Mouse (Mus musculus) megakaryocyte, embryonic 14.5 days (primary cell): ENCODE measurements around the gene Sidt1. TPM values are rescaled to one million over a fixed set of nuclear protein-coding genes. Genes with fewer than 3 reads are reported as not detected.

Experiments
- H3K27me3 ChIP-seq: replicated peaks from 2 replicates; pipeline ENCODE3; 2012; ENCODE audit warnings: inconsistent platforms
- H3K36me3 ChIP-seq: replicated peaks from 2 replicates; pipeline ENCODE3; 2012; ENCODE audit warnings: low read length, inconsistent platforms, mixed read lengths
- H3K4me1 ChIP-seq: 2 replicates; pipeline ENCODE4 v1.6.1; 2012; ENCODE audit warnings: inconsistent platforms
- H3K4me3 ChIP-seq: replicated peaks from 2 replicates; pipeline ENCODE3; 2012; ENCODE audit warnings: moderate library complexity, mild to moderate bottlenecking, inconsistent platforms
- H3K9me3 ChIP-seq: 2 replicates; pipeline ENCODE4 v1.6.1; 2012; ENCODE audit warnings: inconsistent platforms
- FLI1 ChIP-seq: IDR thresholded peaks from 2 replicates; pipeline ENCODE4 v1.6.1; 2012; ENCODE audit warnings: low read length, inconsistent platforms, mixed read lengths
- GATA1 ChIP-seq: IDR thresholded peaks from 3 replicates; pipeline ENCODE4 v1.6.1; 2012; ENCODE audit warnings: mixed read lengths, low read length, inconsistent platforms, borderline replicate concordance
- polyA plus RNA-seq: library from polyadenylated mRNA; stranded (reverse); fragments of >175 nt; gene quantifications from 2 replicates; pipeline ENCODE4 v1.2.3, GENCODE M21; 2012; ENCODE audit warnings: low replicate concordance; ENCODE audit not compliant: insufficient read depth

Sidt1 gene
- polyA plus RNA-seq, 1 experiment, result not detected

GRCm38 (mm10) chr16:44271371-44272038 is 61.5 kb downstream of the Sidt1 start:
- H3K9me3 ChIP-seq, result no peaks in the 10 kb centered on the region
- no peaks in the 10 kb centered on the region for H3K4me1 ChIP-seq
- peaks cover 3% of the 10 kb centered on the region for H3K27me3 ChIP-seq
- no peak for TF ChIP-seq GATA1
- no peak for TF ChIP-seq FLI1
- no peak overlapping the region for H3K4me3 ChIP-seq
- H3K36me3 ChIP-seq, result no peaks in the 10 kb centered on the region

- TF ChIP-seq FLI1, result no peak
- no peak for TF ChIP-seq GATA1
- Histone ChIP-seq H3K36me3 (no peaks in the 10 kb centered on the region), H3K27me3 (peaks cover 3% of the 10 kb centered on the region), H3K4me1 (no peaks in the 10 kb centered on the region), H3K9me3 (no peaks in the 10 kb centered on the region), H3K4me3 (no peak overlapping the region)
Observed at GRCm38 (mm10) chr16:44270606-44271005, 62.4 kb downstream of the Sidt1 start.

- H3K27me3 ChIP-seq, result peaks cover 3% of the 10 kb centered on the region
- no peak for TF ChIP-seq FLI1
- no peak for TF ChIP-seq GATA1
- H3K4me1 ChIP-seq, result no peaks in the 10 kb centered on the region
- no peaks in the 10 kb centered on the region for H3K36me3 ChIP-seq
- no peak overlapping the region for H3K4me3 ChIP-seq
- no peaks in the 10 kb centered on the region for H3K9me3 ChIP-seq
Observed at GRCm38 (mm10) chr16:44269578-44269977, 63.4 kb downstream of the Sidt1 start.

GRCm38 (mm10) chr16:44268541-44269215 is 64.3 kb downstream of the Sidt1 start:
- Histone ChIP-seq H3K36me3 (no peaks in the 10 kb centered on the region), H3K9me3 (no peaks in the 10 kb centered on the region), H3K4me1 (no peaks in the 10 kb centered on the region), H3K4me3 (no peak overlapping the region), H3K27me3 (peaks cover 3% of the 10 kb centered on the region)
- TF ChIP-seq FLI1 (no peak), GATA1 (no peak)

- no peaks in the 10 kb centered on the region for H3K36me3 ChIP-seq
- no peak for TF ChIP-seq GATA1
- TF ChIP-seq FLI1, result no peak
- peaks cover 3% of the 10 kb centered on the region for H3K27me3 ChIP-seq
- H3K4me3 ChIP-seq, result no peak overlapping the region
- no peaks in the 10 kb centered on the region for H3K9me3 ChIP-seq
- no peaks in the 10 kb centered on the region for H3K4me1 ChIP-seq
Observed at GRCm38 (mm10) chr16:44265562-44265961, 67.4 kb downstream of the Sidt1 start.

- H3K27me3 ChIP-seq, result peaks cover 3% of the 10 kb centered on the region
- no peak for TF ChIP-seq GATA1
- no peaks in the 10 kb centered on the region for H3K4me1 ChIP-seq
- no peak overlapping the region for H3K4me3 ChIP-seq
- no peaks in the 10 kb centered on the region for H3K9me3 ChIP-seq
- no peaks in the 10 kb centered on the region for H3K36me3 ChIP-seq
Observed at GRCm38 (mm10) chr16:44264916-44265315, 68.1 kb downstream of the Sidt1 start.

GRCm38 (mm10) chr16:44257476-44257875 is 75.5 kb downstream of the Sidt1 start:
- Histone ChIP-seq H3K36me3 (no peaks in the 10 kb centered on the region), H3K27me3 (peaks cover 6% of the 10 kb centered on the region), H3K4me1 (no peaks in the 10 kb centered on the region), H3K4me3 (no peak overlapping the region), H3K9me3 (peaks cover 8% of the 10 kb centered on the region; the same call in 1 of the 2 replicates)
- no peak for TF ChIP-seq GATA1
- TF ChIP-seq FLI1, result no peak

- TF ChIP-seq FLI1, result no peak
- TF ChIP-seq GATA1, result no peak
- Histone ChIP-seq H3K36me3 (no peaks in the 10 kb centered on the region), H3K27me3 (peaks cover 10% of the 10 kb centered on the region), H3K4me1 (0 out of 2 replicates have a peak, but pooled peaks cover 3% of the 10 kb centered on the region), H3K4me3 (no peak overlapping the region), H3K9me3 (peaks cover 8% of the 10 kb centered on the region; the same call in 1 of the 2 replicates)
Observed at GRCm38 (mm10) chr16:44254698-44255097, 78.3 kb downstream of the Sidt1 start.

GRCm38 (mm10) chr16:44253797-44254634 is 79.0 kb downstream of the Sidt1 start:
- Histone ChIP-seq H3K36me3 (no peaks in the 10 kb centered on the region), H3K4me3 (no peak overlapping the region), H3K4me1 (0 out of 2 replicates have a peak, but pooled peaks cover 3% of the 10 kb centered on the region), H3K9me3 (peaks cover 8% of the 10 kb centered on the region; the same call in 1 of the 2 replicates), H3K27me3 (peaks cover 10% of the 10 kb centered on the region)
- TF ChIP-seq FLI1, result no peak
- TF ChIP-seq GATA1, result no peak

- 0 out of 2 replicates have a peak, but pooled peaks cover 3% of the 10 kb centered on the region for H3K4me1 ChIP-seq
- H3K27me3 ChIP-seq, result peaks cover 10% of the 10 kb centered on the region
- no peaks in the 10 kb centered on the region for H3K36me3 ChIP-seq
- TF ChIP-seq GATA1 (no peak), FLI1 (no peak)
- H3K4me3 ChIP-seq, result peak overlapping the region; percentile 9
- H3K9me3 ChIP-seq, result peaks cover 8% of the 10 kb centered on the region; the same call in 1 of the 2 replicates
Observed at GRCm38 (mm10) chr16:44252735-44253134, 80.3 kb downstream of the Sidt1 start.
